Mouse (Mus musculus): ENCODE measurements around the gene Rsph10b. TPM values are rescaled to one million over a fixed set of nuclear protein-coding genes. Genes with fewer than 3 reads are reported as not detected.

Rsph10b gene
- polyA plus RNA-seq, 1 experiment from 2014 or later: 1.1 TPM

DNA sequence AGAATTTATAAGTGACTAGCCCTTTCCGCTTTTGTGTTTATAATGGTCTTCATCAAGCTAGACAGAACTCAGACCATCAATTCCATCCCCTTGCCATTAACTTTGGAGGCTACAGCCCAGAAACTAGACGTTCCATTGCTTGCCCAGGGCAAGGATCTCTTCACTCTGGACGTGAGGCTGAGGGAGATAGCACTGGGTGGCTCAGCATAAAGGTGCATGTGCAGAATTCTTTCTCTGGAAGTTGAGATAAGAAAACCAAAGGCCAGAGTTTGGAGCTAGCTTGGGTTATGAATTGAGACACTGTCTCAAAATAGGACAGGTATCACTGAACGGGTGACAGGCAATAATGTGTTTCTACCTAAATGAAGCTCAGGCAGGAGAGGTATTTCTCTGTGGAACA is 29.0 kb upstream of the Rsph10b start:
- Histone ChIP-seq H3K27ac (replicated peaks in 1 of 2; ENCODE audit: control insufficient read depth in 1 of 2, insufficient read depth in 1 of 2, low read depth in 2 of 2, low read length in 2 of 2) (no peak overlapping the region), H3K9me3 (ENCODE audit: control insufficient read depth, low read length) (no peaks in the 10 kb centered on the region), H3K9ac (ENCODE audit: low read length) (no peak overlapping the region), H3K4me1 (ENCODE audit: control insufficient read depth in 2 of 2, insufficient read depth in 2 of 2, low read length in 2 of 2) (peaks cover 3 to 22% of the 10 kb centered on the region in 2 experiments; a peak in 3 of 4 replicates), H3K36me3 (ENCODE audit: control insufficient read depth, insufficient read depth, low read length) (peaks cover 72% of the 10 kb centered on the region), H3K4me3 (ENCODE audit: control insufficient read depth in 1 of 2, insufficient read depth in 1 of 2, low read depth in 1 of 2, low read length in 2 of 2) (no peak overlapping the region), H3K4me2 (ENCODE audit: low read length) (no peak overlapping the region), H3K27me3 (ENCODE audit: control insufficient read depth, insufficient read depth, low read length) (no peaks in the 10 kb centered on the region)
- ATAC-seq (ENCODE audit: insufficient number of reproducible peaks, insufficient read depth, low FRiP score, low read depth): no peak
- WGBS: 57% methylated on average over 4 of the region's 4 CpGs

DNA sequence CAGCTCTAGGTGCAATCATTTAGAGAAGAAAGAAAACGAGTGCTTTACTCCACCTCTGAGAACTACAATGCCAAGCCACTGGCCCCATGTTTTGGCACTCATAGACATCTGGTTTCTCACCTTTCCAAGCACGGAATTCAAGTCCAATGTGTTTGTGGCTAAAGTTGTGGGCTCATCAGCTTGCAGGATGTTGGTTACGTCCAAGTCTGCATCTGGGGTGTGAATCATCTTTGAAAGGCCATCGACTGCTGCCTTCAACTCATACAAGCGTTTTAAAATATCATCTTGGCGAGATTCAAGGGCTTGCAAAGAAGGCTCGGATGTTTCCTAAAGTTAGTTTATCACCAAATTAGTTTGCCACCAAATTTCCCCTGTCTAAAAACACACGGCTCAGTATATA is 26.4 kb upstream of the Rsph10b start:
- ATAC-seq (ENCODE audit: insufficient number of reproducible peaks, insufficient read depth, low FRiP score, low read depth): no peak
- Histone ChIP-seq H3K9ac (ENCODE audit: low read length) (no peak overlapping the region), H3K36me3 (ENCODE audit: control insufficient read depth, insufficient read depth, low read length) (peaks cover 46% of the 10 kb centered on the region), H3K4me2 (ENCODE audit: low read length) (no peak overlapping the region), H3K4me1 (ENCODE audit: control insufficient read depth in 2 of 2, insufficient read depth in 2 of 2, low read length in 2 of 2) (peaks cover 3 to 31% of the 10 kb centered on the region in 2 experiments; a peak in 3 of 4 replicates), H3K27ac (replicated peaks in 1 of 2; ENCODE audit: control insufficient read depth in 1 of 2, insufficient read depth in 1 of 2, low read depth in 2 of 2, low read length in 2 of 2) (no peak overlapping the region), H3K27me3 (ENCODE audit: control insufficient read depth, insufficient read depth, low read length) (no peaks in the 10 kb centered on the region), H3K9me3 (ENCODE audit: control insufficient read depth, low read length) (no peaks in the 10 kb centered on the region), H3K4me3 (ENCODE audit: control insufficient read depth in 1 of 2, insufficient read depth in 1 of 2, low read depth in 1 of 2, low read length in 2 of 2) (no peak overlapping the region)
- WGBS: 90% methylated on average over 8 of the region's 8 CpGs

DNA sequence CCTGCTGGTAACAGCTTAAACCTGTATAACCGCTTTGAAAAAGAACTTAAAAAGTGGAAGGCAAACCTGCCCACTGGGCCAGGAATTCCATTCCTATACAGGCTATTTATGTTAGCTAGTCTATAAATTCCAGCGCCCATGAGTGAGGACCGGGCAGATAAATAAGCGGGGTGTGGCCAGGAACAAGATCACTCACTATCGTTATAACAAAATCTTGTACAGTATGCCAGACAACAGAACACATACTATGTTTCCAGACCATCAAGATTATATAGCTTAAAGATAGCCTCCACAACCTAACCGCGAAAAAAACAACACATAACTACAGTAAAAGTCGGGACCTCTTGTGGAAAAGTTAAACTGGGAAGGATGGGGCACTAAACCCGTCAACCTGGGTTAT is 23.9 kb upstream of the Rsph10b start:
- H3K9ac ChIP-seq (ENCODE audit: low read length): peak overlapping the region; percentile 79
- under 1% methylated on average over 9 of the region's 9 CpGs for WGBS
- peak overlapping the region; percentile 75 to 76 for H3K4me3 ChIP-seq (ENCODE audit: control insufficient read depth in 1 of 2, insufficient read depth in 1 of 2, low read depth in 1 of 2, low read length in 2 of 2)
- peak overlapping the region; percentile 65 for H3K4me2 ChIP-seq (ENCODE audit: low read length)
- H3K27ac ChIP-seq (replicated peaks in 1 of 2; ENCODE audit: control insufficient read depth in 1 of 2, insufficient read depth in 1 of 2, low read depth in 2 of 2, low read length in 2 of 2): peak overlapping the region; percentile 91 to 94
- no peaks in the 10 kb centered on the region for H3K27me3 ChIP-seq (ENCODE audit: control insufficient read depth, insufficient read depth, low read length)
- H3K9me3 ChIP-seq (ENCODE audit: control insufficient read depth, low read length): no peaks in the 10 kb centered on the region
- no peak for ATAC-seq (ENCODE audit: insufficient number of reproducible peaks, insufficient read depth, low FRiP score, low read depth)
- H3K36me3 ChIP-seq (ENCODE audit: control insufficient read depth, insufficient read depth, low read length): peaks cover 33% of the 10 kb centered on the region
- peaks cover 3 to 30% of the 10 kb centered on the region in 2 experiments; a peak in 3 of 4 replicates for H3K4me1 ChIP-seq (ENCODE audit: control insufficient read depth in 2 of 2, insufficient read depth in 2 of 2, low read length in 2 of 2)

DNA sequence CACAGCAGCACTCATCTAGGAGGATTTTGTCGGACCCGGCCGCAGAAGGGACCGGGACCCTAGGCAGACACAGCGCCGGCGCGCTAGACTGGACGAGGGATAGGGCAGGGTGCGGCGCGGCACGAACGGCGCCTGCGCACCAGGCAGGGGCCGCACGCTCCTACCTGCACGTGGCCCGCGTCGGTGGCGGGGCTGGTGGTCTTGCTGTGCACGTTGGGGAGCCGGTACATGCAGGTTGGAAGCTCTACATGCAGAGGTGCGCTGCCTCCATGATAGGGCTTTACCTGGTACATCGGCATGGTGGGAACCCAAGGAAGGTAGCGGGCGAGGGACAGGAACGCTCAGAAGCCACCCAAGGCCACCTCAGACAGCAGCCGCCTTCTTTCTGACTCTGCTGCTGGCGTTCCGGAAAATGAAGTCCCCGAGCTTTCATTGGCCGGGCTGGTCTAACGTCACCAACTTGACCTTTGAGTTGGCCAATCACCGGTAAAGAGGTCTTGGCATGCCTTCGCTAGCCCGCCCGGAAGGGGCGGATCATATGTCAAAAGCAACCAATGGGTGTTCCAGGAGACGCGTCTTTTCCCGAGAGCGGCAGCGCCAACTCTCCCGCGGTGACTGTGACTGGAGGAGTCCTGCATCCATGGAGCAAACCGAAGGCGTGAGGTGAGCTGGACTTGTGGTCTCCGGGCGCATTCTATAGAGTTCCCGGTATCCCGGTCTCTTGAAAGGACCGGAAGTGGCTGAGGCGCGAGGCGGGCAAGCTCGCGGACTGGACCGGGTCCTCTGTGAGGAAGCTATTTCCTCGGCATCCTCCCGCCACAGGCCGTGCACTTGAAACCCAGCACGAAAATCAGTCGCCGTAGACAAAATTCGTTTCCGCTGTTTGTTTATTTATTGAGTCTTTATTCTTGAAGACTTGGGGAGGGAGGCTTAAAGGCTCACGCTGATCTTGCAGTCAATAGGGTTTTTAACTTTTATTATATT is 23.1 kb upstream of the Rsph10b start, which contains the start of the genes Aimp2 and Pms2:
TSS of gene Aimp2 (minus strand) at position 431 of the 984 bp plus-strand sequence.
TSS of gene Pms2 (plus strand) at position 548 of the 984 bp plus-strand sequence.
- H3K27me3 ChIP-seq (ENCODE audit: control insufficient read depth, insufficient read depth, low read length): no peaks in the 10 kb centered on the region
- H3K9me3 ChIP-seq (ENCODE audit: control insufficient read depth, low read length): no peaks in the 10 kb centered on the region
- peaks cover 3 to 28% of the 10 kb centered on the region in 2 experiments; a peak in 3 of 4 replicates for H3K4me1 ChIP-seq (ENCODE audit: control insufficient read depth in 2 of 2, insufficient read depth in 2 of 2, low read length in 2 of 2)
- WGBS: under 1% methylated on average over 70 of the region's 70 CpGs
- peaks cover 30% of the 10 kb centered on the region for H3K36me3 ChIP-seq (ENCODE audit: control insufficient read depth, insufficient read depth, low read length)
- H3K4me3 ChIP-seq (ENCODE audit: control insufficient read depth in 1 of 2, insufficient read depth in 1 of 2, low read depth in 1 of 2, low read length in 2 of 2): peak within 1 kb of the TSS; percentile 75 to 84
- peak within 1 kb of the TSS; percentile 91 for H3K4me2 ChIP-seq (ENCODE audit: low read length)
- peak within 1 kb of the TSS; percentile 79 for H3K9ac ChIP-seq (ENCODE audit: low read length)
- ATAC-seq (ENCODE audit: insufficient number of reproducible peaks, insufficient read depth, low FRiP score, low read depth): peak; percentile 98
- peak within 1 kb of the TSS; percentile 91 to 94 for H3K27ac ChIP-seq (replicated peaks in 1 of 2; ENCODE audit: control insufficient read depth in 1 of 2, insufficient read depth in 1 of 2, low read depth in 2 of 2, low read length in 2 of 2)

DNA sequence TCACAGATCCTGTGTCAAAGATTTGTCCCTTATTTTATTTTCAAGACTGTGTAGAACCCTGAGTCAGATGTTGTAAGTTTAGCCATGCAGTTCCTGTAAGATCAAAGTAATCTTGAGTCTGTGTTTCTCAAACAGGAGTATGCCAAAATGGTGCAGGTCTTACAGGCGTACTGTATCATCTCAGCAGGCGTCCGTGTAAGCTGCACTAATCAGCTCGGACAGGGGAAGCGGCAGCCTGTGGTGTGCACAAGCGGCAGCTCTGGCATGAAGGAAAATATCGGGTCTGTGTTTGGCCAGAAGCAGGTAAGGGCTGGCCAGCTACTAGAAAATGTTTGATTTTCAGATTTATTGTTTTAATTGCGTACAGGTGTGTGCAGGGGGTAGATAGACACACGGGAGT is 16.6 kb upstream of the Rsph10b start:
- no peak for ATAC-seq (ENCODE audit: insufficient number of reproducible peaks, insufficient read depth, low FRiP score, low read depth)
- Histone ChIP-seq H3K4me3 (ENCODE audit: control insufficient read depth in 1 of 2, insufficient read depth in 1 of 2, low read depth in 1 of 2, low read length in 2 of 2) (no peak overlapping the region), H3K4me1 (ENCODE audit: control insufficient read depth in 2 of 2, insufficient read depth in 2 of 2, low read length in 2 of 2) (no peaks in the 10 kb centered on the region), H3K36me3 (ENCODE audit: control insufficient read depth, insufficient read depth, low read length) (peaks cover 77% of the 10 kb centered on the region), H3K27ac (replicated peaks in 1 of 2; ENCODE audit: control insufficient read depth in 1 of 2, insufficient read depth in 1 of 2, low read depth in 2 of 2, low read length in 2 of 2) (no peak overlapping the region), H3K4me2 (ENCODE audit: low read length) (no peak overlapping the region), H3K9ac (ENCODE audit: low read length) (no peak overlapping the region), H3K9me3 (ENCODE audit: control insufficient read depth, low read length) (no peaks in the 10 kb centered on the region), H3K27me3 (ENCODE audit: control insufficient read depth, insufficient read depth, low read length) (no peaks in the 10 kb centered on the region)
- WGBS: 90% methylated on average over 9 of the region's 9 CpGs

DNA sequence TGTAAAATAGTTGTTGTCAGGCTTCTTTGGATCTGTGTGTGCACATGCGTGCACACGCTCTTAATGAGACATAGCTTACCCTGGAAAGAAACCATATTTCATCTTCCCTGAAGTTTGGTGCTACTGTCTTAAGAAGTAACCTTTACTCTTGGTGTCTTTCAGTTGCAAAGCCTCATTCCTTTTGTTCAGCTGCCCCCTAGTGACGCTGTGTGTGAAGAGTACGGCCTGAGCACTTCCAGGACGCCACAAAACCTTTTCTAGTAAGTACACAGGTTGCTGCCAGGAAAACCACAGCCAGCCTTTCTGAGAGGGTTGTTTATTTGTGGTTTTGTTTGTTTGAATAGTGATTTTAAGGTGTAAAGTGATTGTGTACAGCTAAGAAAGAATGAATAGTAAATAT is 15.4 kb upstream of the Rsph10b start:
- Histone ChIP-seq H3K9ac (ENCODE audit: low read length) (no peak overlapping the region), H3K36me3 (ENCODE audit: control insufficient read depth, insufficient read depth, low read length) (peaks cover 84% of the 10 kb centered on the region), H3K4me3 (ENCODE audit: control insufficient read depth in 1 of 2, insufficient read depth in 1 of 2, low read depth in 1 of 2, low read length in 2 of 2) (no peak overlapping the region), H3K27ac (replicated peaks in 1 of 2; ENCODE audit: control insufficient read depth in 1 of 2, insufficient read depth in 1 of 2, low read depth in 2 of 2, low read length in 2 of 2) (no peak overlapping the region), H3K4me1 (ENCODE audit: control insufficient read depth in 2 of 2, insufficient read depth in 2 of 2, low read length in 2 of 2) (no peaks in the 10 kb centered on the region), H3K27me3 (ENCODE audit: control insufficient read depth, insufficient read depth, low read length) (no peaks in the 10 kb centered on the region), H3K9me3 (ENCODE audit: control insufficient read depth, low read length) (no peaks in the 10 kb centered on the region), H3K4me2 (ENCODE audit: low read length) (no peak overlapping the region)
- WGBS: 58% methylated on average over 5 of the region's 5 CpGs
- ATAC-seq (ENCODE audit: insufficient number of reproducible peaks, insufficient read depth, low FRiP score, low read depth): no peak

DNA sequence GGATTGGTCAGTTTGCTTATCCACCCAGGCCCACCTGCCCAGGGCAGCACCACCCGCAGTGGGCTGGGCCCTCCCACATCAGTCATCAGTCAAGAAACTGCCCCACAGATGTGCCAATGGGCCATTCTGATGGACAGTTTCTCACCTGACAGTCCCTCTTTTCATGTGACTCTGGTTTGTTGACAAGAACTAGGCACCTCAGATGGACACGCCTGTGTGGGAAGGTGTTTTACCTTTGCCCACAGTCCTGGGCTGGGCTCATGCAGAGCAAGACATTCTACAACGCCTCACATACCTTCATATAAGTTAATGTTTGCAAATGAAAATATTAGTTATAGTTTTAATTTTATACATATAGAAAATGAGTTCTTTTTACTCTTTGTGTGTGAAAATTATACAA is 14.7 kb upstream of the Rsph10b start:
- Histone ChIP-seq H3K4me2 (ENCODE audit: low read length) (no peak overlapping the region), H3K9me3 (ENCODE audit: control insufficient read depth, low read length) (no peaks in the 10 kb centered on the region), H3K4me1 (ENCODE audit: control insufficient read depth in 2 of 2, insufficient read depth in 2 of 2, low read length in 2 of 2) (no peaks in the 10 kb centered on the region), H3K4me3 (ENCODE audit: control insufficient read depth in 1 of 2, insufficient read depth in 1 of 2, low read depth in 1 of 2, low read length in 2 of 2) (no peak overlapping the region), H3K9ac (ENCODE audit: low read length) (no peak overlapping the region), H3K27me3 (ENCODE audit: control insufficient read depth, insufficient read depth, low read length) (no peaks in the 10 kb centered on the region), H3K36me3 (ENCODE audit: control insufficient read depth, insufficient read depth, low read length) (peaks cover 89% of the 10 kb centered on the region), H3K27ac (replicated peaks in 1 of 2; ENCODE audit: control insufficient read depth in 1 of 2, insufficient read depth in 1 of 2, low read depth in 2 of 2, low read length in 2 of 2) (no peak overlapping the region)
- no peak for ATAC-seq (ENCODE audit: insufficient number of reproducible peaks, insufficient read depth, low FRiP score, low read depth)
- WGBS: 89% methylated on average over 3 of the region's 3 CpGs
